Mouse (Mus musculus) gastrocnemius, postnatal 14 days (tissue): ENCODE measurements around the gene Lcp2. TPM values are rescaled to one million over a fixed set of nuclear protein-coding genes. Genes with fewer than 3 reads are reported as not detected.

ENCODE experiments used
- DNase-seq: peaks from one replicate; pipeline ENCODE4 v3.0.0; 2021; ENCODE audit warnings: mixed read lengths
- intact Hi-C: fragments of 180-260 bp; cut with DNase I; formaldehyde crosslinking; loops from one replicate; pipeline ENCODE4 v1.15.1; 2025; ENCODE audit warnings: low total_unique reads
- long read RNA-seq, 2 experiments: library from polyadenylated mRNA; stranded (forward); transcript quantifications; one replicate each; pipeline ENCODE4 v2.0.0; 2021
- total RNA-seq, 2 experiments: library from RNA; stranded (reverse); gene quantifications; 2 replicates each; pipeline ENCODE4 v1.2.3; 2021

Gene Lcp2
- 1 to 10 TPM; 1.2 to 1.5 TPM for total RNA-seq
- long read RNA-seq, experiment 1: 0 reads
- long read RNA-seq, experiment 2: 0 reads

DNA sequence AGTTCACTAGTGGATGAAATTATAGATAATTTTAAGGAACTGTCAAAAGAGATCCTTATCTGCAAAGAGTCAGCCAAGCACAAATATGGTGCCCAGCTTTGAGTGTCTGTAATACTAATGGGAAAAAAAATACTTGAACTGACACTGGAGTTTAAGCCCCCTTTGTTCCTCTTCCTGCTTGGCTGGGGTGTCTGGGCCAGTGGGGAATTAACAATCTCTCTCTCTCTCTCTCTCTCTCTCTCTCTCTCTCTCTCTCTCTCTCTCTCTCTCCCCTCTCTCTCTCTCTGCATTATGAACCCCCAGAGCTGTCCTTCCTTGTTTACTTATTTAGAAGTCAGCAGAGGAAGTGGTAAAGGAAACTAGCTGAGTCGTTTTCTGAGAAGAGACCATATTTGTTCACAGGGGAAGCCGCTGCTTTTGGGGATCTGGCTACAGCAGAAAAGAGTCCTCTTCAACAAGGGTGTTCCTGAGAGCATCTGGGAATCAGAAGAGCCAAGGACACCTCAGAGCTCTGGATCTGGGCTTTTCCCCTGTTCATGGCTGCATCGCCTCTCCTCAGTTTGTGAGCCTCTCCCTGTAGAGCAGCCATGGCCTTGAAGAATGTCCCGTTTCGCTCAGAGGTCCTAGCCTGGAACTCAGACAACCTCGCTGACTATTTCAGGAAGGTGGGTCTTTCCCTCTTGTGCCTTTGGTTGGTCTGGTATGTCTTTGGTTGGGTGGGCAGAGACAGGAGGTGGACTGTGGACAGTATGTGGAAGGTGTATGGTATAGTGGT is at the start of gene Lcp2:
Lcp2 (plus strand) TSS at position 154 of the 775 bp plus-strand sequence.
- no peak for DNase-seq
- intact Hi-C loops: no loop called here

DNA sequence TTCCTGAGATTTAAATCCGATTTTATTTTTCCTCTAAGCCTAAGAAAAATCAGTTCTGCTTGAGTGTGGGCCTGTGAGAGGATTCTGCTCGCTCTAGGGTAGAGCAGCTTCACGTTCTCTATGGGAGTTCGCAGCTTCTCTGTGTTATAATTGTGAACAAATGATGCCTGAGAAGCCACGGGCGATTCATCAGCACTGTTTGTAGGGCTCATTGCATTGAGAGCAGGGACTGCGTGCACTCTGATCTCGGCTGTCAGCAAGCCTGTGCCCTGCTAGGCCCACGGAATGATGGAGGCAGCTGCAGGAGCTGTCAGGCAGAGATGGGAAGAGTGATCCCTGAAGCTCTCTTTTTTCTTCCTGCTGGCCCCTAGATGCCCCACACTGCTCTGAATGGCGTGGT is 48.5 kb upstream of the Lcp2 start:
- intact Hi-C loops: no loop called here

DNA sequence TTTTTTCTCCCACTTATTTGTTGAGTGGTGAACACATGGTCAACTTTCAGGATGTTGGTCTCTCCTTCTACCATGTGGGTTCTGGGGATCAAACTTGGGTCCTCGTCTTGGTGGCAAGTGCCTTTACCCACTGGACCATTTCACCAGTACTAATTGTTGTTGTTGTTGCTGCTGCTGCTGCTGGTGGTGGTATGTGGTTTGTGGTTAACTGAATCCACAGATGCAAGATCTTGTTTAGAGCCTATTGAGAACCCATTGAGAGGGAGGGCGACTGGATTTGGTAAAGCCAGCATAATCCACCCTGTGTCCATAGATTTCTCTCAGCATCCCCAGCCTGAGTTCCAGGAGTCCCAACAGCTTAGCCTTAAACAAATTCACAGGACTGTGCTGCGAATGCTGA is 46.3 kb upstream of the Lcp2 start:
- intact Hi-C loops: loop anchor here (10.0 kb wide), 1 partner anchor 266 kb away; no protein-coding TSS in a partner anchor
- DNase-seq: no peak

More for the DNA sequence above, 48.5 kb upstream of the Lcp2 start:
- DNase-seq: no peak

DNA sequence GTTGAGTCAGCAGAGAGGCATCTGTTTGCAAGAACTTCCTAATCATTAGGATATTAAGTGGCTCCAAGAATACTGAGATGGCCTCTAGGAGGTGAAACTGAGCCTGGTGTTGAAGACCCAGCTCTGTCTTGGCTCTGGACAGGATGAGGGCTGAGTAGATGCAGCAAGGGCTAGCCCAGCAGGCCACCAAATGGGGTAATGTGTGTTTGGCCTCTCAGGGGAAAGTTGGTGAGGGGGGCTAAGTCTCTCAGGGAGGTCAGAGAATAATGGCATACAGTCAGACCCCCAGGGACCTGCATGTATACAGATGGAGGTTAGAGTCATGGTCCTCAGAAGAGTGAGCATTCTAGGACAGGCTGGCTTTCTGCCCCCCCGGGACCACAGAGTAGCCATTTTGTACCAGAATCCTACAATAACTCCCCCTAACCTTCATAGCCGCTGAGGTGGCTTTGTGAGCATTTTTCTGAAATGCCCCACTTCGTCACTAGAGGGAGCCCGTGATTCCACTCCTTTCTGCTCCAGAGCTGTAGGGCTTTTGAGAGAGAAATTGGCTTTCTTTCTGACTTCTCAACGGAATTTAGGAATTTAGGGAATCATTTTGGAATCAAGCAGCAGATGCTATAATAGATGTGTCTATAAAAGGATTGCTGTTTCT is 44.7 kb upstream of the Lcp2 start:
- intact Hi-C loops: loop anchor here (10.0 kb wide), 1 partner anchor 267 kb away; no protein-coding TSS in a partner anchor
- no peak for DNase-seq

DNA sequence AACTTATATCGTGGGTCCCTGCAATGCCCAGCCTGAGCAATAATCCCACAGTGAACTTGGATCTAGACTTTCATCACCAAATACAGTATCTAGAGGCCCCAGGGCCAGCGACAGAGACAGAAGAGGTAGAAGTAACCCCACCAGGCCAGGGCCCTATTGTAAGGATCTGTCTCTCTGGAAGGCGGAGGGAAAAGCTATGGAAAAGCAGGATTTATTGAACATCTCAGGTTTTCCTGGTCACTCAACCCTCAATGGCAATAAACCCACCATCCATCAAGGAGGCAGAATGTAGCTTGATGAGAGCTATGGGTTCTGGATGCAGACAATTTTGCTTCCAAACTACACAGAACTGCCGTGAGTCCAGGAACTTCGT is 44.1 kb upstream of the Lcp2 start:
- no peak for DNase-seq
- intact Hi-C loops: loop anchor here (10.0 kb wide), 1 partner anchor 268 kb away; no protein-coding TSS in a partner anchor

DNA sequence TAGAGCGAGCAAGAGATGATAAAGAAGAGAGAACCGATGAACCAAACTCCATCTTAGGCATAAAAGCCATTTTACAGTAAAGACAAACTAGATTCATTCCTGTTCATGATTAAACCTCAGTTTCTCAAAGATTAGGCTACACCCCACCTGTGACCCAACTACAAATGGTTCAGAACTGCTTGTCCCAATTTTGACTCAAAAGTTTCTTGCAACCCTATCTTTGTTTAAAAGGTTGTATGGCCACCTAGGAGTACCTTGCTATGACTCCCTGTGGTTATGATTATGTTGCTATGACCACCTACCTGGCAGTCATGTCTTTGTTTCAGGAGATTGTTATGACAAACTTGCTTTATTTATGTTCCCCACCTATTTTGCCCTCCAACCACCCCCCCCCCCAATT is 39.1 kb upstream of the Lcp2 start:
- intact Hi-C loops: loop anchor here (5.0 to 10.0 kb wide), 2 partner anchors 65 to 273 kb away; no protein-coding TSS in a partner anchor
- no peak for DNase-seq

DNA sequence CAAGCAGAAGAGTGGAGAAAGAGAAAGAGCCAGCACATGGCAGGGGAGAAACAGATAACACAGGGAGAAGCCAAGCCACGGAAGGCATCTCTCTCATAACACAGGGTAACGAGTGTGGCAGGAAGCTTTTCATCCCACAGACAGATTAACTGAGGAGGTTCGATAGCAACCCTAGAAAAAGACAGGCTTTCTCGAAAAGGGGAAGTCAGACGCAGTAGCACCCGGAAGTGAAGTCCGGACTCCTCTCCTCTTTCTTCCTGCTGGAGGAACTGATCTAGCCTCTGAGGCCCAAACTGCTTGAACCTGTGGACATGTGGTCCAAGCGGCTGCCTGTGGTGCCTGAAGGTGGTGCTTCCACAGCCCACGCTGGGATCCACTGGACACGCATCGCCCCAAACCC is 38.5 kb upstream of the Lcp2 start:
- DNase-seq: no peak
- intact Hi-C loops: loop anchor here (5.0 to 10.0 kb wide), 2 partner anchors 64 to 273 kb away; no protein-coding TSS in a partner anchor

DNA sequence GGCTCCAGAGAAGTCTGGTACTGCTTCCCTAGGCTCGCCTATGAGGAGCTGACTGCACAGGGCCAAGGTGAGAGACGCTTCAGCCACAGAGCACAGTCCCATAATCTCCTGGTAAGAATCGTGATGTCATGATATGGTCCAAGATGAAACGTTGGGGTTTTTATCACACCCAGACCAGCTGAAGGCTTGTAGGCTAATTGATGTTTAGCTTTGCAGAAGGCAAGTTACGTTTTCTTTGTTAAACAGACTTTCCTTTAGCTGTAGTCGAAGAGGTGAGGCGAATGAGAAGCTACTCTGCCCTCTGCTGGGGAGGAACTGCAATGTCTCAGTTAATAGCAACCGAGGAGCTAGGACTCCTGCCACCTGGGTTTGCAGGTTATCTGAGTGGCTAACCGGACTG is 38.0 kb upstream of the Lcp2 start:
- peak; percentile 21 for DNase-seq
- intact Hi-C loops: loop anchor here (5.0 to 10.0 kb wide), 2 partner anchors 64 to 274 kb away; no protein-coding TSS in a partner anchor

DNA sequence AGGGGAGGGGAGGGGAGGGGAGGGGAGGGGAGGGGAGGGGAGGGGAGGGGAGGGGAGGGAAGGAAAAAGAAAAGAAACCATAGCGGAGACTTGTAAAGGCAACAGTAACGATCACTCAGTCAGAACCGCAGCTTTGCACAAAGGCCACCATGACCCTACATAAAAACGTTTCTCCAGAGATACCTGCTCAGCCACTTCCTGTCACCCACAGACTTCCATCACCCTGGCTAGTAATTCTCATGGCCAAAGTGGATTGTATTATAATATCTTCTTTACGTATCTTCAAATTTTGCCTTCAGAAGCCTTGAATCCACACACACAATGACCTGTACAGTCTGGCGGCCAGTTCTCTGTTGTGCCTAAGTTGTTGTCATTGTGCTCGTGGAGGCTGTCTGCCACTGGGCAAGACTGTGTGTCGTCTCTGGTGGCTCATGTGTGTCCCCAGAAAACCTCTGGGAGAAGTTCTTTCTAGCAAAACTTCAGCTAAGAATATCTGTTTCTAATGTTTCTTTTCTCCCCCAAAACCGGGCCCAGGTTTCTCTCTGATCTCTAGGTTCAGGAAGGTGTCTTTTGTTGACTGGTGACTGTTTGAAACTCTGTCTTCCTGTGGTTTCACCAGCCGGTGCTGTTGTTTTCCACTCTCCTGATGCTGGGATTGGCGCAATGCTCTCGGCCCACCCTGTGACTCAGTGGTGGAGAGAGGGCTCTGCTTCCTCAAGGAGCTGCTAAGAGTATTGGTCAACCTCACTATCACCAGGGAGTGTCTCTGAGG is 37.2 kb upstream of the Lcp2 start:
- intact Hi-C loops: loop anchor here (5.0 to 10.0 kb wide), 2 partner anchors 63 to 275 kb away; no protein-coding TSS in a partner anchor
- no peak for DNase-seq

DNA sequence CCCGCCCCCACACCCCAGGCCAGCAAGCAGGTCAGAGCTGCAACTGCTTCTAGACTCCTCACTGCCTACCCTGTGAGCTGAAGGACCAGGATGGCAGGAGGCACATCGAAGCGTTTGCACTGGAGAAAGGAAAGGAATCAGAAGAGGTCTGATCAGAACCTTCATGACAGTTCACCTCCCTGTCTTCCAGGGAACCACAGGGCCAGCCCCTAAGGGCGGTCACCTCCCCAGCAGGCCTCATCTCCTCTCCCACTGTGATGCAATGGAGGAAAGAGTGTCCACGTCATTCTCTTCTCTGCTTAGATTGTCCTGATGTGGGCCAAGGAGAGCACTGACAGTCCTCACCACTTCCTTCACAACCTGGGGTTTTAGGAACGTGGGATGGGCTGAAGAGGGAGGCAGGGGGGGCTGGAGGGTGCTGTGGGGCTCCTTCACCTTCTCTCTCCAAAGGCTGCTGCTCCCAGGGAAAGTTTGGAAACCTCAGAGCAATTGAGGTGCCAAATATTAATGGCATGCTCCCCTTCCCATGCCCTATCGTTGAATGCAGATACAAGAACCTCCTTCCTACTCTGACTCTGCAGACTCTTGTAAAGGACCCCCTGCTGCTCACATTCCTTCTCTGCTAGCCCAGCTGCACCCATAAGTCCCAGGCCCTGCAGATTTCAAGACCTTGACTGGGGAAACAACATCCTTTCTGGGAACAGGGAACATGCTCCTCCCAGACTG is 36.4 kb upstream of the Lcp2 start:
- intact Hi-C loops: no loop called here
- DNase-seq: no peak

DNA sequence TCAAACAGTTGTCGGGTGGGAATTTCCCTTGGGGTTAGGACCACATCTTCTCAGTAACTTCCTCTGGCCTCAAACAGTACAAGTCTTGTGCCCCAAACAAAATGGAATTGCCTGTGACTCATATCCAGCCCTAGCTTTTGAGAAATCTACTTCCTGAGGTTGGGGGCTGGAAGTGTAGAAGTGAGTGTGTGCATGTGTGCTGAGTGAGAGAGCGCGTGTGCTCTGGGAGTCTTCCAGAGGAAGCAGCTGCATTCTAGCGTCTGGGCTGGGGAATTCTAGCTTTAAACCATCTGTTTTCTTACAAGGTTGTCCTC is 35.9 kb upstream of the Lcp2 start:
- intact Hi-C loops: no loop called here
- DNase-seq: peak; percentile 31

DNA sequence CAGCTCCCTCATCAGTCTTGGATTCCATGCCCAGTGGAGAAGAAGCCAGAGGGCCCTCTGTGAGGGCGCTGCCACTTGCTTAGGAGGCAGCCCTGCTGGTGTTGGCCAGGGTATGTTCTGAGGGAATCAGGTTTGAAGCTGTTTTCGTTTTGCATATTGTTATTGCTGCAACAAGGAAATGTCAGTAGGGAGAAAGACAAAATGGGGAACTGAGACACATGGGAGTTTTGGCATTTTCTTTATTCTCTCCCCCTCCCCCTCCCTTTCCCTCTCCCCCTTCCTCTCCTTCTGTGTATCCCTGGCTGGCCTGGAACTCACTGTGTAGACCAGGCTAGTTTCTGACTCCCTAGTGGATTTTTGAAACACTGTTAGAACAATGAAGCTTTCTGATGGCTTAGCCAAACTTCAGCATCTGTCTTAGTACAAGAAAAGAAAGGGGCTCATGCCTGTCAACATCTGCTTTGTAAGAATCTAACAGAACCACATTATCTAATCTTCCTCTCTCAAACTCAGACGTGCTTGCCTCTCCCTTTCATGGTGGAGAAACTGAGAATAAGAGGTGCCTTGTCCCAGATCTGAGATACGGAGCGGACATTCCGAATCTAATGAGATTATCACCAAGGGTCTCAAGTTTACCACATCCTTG is 34.6 kb upstream of the Lcp2 start:
- intact Hi-C loops: no loop called here
- DNase-seq: no peak

DNA sequence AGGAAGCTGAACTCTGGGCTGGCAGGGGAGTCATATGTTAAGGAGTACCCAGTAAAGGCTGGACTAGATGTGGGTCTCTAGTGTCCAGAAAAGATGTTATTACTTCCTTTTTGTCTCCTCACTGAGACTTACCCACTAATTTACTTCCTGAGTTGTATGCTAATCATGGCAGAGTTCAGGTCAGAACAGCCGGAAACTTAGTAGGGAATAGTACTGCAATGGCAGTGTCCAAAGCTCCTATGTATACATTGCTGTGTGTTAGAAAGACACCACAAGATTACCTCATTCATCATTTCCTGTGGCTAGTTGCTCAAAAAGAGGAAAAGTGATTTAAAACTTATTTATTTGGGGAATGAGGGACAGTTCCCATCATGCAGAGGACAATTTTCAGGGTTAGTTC is 21.6 kb upstream of the Lcp2 start:
- intact Hi-C loops: no loop called here
- no peak for DNase-seq

DNA sequence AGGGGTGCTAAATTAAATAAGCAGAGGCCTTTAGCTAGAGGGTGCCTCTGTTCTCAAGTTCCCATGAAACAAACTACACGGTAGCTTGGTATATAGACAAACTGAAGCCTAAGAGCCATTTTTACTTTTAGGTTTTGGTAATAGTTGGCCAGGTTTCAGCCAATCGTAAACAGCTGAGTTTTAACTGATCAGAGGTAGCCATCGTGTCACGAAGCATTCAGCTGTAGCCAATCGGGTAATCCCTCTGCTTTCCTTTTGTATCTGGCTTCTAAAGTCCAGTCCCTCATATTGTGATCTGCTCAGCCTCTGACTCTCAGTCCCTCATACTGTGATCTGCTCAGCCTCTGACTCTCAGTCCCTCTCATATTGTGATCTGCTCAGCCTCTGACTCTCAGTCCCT is 17.1 kb upstream of the Lcp2 start:
- DNase-seq: no peak
- intact Hi-C loops: no loop called here

DNA sequence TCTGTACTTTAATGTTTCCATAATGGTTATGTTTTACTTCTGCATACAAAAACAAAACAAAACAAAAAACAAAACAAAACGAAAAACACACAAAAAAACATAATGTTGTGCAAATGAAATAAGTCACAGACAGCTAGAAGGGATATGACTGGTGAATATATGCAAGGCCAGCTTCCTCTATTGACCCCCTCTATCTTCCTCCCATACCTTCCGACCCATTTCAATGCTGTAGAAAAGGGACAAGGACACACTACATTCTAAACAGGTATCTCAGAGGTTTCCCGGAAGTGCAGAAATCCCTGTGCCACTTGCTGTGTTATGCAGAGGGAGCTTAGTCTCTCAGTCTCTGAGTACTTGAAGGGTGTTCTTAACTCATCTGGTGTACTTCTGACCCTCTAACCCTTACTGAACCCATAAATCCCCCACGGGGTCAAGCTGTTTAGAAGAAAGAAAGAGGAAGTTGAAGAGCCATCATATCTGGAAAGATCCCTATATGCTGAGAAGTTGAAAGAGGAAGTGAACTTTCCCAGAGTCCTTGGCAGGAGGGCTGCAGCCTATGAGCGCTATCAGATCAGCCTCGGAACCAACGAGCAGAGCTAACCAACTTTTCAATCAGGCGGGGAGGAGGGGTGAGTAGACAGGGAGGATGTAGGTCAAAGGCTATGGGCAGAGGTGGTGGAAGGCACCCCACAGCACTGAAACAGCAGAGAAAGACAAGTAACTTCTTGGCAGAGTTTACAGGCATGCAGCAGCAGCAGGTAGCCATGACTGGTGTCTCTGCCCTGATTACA is 15.5 kb upstream of the Lcp2 start:
- intact Hi-C loops: no loop called here
- no peak for DNase-seq

DNA sequence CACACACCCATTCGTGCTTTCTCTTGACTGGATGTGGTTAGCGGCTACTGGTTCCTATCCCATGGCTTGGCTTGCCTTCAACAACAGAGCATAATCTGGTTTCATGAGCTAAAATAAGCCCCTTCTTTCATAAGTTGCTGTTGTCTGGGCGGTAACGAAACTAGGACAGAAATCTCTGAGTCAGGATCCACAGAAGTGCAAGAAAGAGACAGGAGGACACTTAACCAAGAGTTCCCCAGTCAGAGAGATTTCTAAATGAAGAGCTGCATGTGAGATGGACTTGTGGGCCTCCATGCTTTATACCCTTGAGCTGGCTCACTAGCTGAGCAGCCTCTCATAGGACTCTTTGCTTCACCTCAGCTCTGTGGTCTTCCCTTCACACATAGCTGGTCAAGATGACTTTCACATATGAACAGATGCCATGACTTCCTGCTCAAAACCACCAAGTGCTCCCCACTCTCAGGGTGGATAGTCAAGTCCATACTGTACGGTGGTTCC is 12.7 kb upstream of the Lcp2 start:
- no peak for DNase-seq
- intact Hi-C loops: no loop called here

DNA sequence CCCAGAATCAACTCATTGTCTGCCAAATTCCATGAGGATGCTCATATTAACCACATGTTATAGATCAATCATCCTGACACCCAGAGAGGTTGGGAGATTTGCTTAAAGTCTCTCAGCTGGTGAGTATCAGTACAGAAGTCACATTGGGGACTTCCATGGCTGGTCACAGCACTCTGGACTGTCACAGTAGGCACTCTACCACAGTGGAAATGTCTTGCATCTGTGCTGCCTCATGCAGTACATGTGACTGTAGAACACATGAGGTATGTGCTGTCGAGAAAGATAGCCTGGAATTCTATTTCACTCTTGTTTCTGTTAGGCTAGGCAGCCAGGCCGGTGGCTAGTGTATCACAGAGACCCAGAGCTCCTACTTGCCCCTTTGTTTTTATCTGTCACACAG is 11.9 kb upstream of the Lcp2 start:
- no peak for DNase-seq

More for the DNA sequence above, 11.9 kb upstream of the Lcp2 start:
- intact Hi-C loops: no loop called here
